Mouse (Mus musculus) liver, embryonic 13.5 days (tissue): ENCODE data around the gene Fermt1. TPM values are rescaled to one million over a fixed set of nuclear protein-coding genes. Genes with fewer than 3 reads are reported as not detected.

Experiments
- ATAC-seq: fragments of 200-750 bp; cut with Nextera tagmentation; 2 replicates; pipeline ENCODE4 v1.8.0; 2017; ENCODE audit warnings: low read depth, mild to moderate bottlenecking, moderate number of reproducible peaks, moderate library complexity
- DNase-seq: peaks from one replicate; pipeline ENCODE4 v3.0.0; 2022
- H3K27ac ChIP-seq: fragments of 300-500 bp; sonication (generic); 2 replicates; pipeline ENCODE4 v1.5.1; 2015; ENCODE audit warnings: moderate library complexity, mild to moderate bottlenecking, inconsistent platforms
- H3K27me3 ChIP-seq: fragments of 300-500 bp; sonication (generic); 2 replicates; pipeline ENCODE4 v1.6.1; 2015; ENCODE audit warnings: mild to moderate bottlenecking, inconsistent platforms
- H3K36me3 ChIP-seq: fragments of 300-500 bp; sonication (generic); 2 replicates; pipeline ENCODE4 v1.6.1; 2015; ENCODE audit warnings: mild to moderate bottlenecking, inconsistent platforms
- H3K4me1 ChIP-seq: fragments of 300-500 bp; sonication (generic); replicated peaks from 2 replicates; pipeline ENCODE4 v1.6.1; 2015; ENCODE audit warnings: inconsistent platforms
- H3K4me2 ChIP-seq: fragments of 300-500 bp; sonication (generic); 2 replicates; pipeline ENCODE4 v1.6.1; 2015; ENCODE audit warnings: inconsistent platforms, mild to moderate bottlenecking, moderate library complexity
- H3K4me3 ChIP-seq: fragments of 300-500 bp; sonication (generic); replicated peaks from 2 replicates; pipeline ENCODE4 v1.5.1; 2015; ENCODE audit warnings: mild to moderate bottlenecking, inconsistent platforms
- H3K9ac ChIP-seq: fragments of 300-500 bp; sonication (generic); 2 replicates; pipeline ENCODE4 v1.6.1; 2015; ENCODE audit warnings: mild to moderate bottlenecking, inconsistent platforms
- H3K9me3 ChIP-seq: fragments of 300-500 bp; sonication (generic); replicated peaks from 2 replicates; pipeline ENCODE4 v1.6.1; 2016; ENCODE audit warnings: inconsistent platforms
- WGBS: fragments of 180-500 bp; shearing (Covaris S2); methylation state at CpG from one replicate; pipeline ENCODE4 v1.1.7; 2015; ENCODE audit not compliant: insufficient replicate concordance; 5-methylcytosine and 5-hydroxymethylcytosine counted together
- polyA plus RNA-seq: library from polyadenylated mRNA; unstranded; fragments of >200 nt; fragmentation: Nextera tagmentation; extraction: Ambion mirVana; gene quantifications from 2 replicates; pipeline ENCODE4 v1.2.1, GENCODE M21; 2015

Fermt1 gene
- polyA plus RNA-seq: 0.03 and 0.13 TPM in 2 replicates

DNA sequence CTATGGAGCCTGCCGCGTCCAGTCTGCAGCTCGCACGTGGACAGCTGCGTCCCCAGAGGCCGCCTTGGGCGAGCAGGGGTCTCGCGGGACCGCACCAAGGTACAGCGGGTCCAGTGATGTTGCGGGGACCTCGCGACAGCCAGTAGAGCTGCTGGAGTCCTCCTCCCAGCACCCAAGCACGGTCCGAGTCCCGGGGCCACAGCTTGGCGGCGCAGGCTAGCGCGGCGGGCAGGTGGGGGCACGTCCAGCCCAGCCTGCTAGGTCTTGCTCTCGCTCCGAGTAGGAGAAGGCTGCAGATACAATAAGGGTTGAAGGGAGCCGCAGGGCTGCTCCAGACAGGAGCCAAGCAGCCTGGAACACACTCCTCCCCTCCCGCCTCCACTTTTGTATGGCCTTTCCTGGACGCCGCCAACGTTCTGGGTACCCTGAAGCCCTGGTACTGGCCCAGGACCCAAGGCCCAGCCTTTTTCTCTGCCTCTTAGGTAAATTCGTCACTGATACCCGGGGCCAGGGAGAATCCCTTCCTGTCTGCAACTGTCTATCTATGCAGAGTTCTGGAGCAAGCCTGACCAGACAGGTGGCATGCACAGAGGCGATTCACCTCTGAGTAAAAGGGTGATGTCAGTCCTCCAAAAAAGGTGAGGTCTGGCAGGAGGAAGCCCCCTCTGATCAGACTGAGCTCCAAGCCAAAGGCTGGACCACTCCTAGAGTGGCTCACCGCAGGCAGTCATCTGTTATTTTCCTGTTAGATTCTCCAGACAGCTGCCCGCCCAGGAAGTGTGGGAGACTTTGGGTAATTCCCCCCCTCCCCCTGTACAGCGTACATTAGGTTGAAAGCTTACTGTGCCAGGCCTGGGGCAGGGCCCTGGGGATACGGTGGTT is at the start of gene Fermt1:
Fermt1 (minus strand) TSS at position 581 of the 882 bp plus-strand sequence.
- peaks cover 47% of the 10 kb centered on the region for H3K27me3 ChIP-seq
- ATAC-seq: no peak
- peak within 1 kb of the TSS; percentile 41 for H3K4me2 ChIP-seq
- no peaks in the 10 kb centered on the region for H3K36me3 ChIP-seq
- no peak within 1 kb of the TSS for H3K27ac ChIP-seq
- no peaks in the 10 kb centered on the region for H3K9me3 ChIP-seq
- 5% methylated on average over 37 of the region's 37 CpGs for WGBS
- DNase-seq: no peak
- H3K9ac ChIP-seq: no peak within 1 kb of the TSS
- H3K4me1 ChIP-seq: no peaks in the 10 kb centered on the region
- H3K4me3 ChIP-seq: peak within 1 kb of the TSS; percentile 10

DNA sequence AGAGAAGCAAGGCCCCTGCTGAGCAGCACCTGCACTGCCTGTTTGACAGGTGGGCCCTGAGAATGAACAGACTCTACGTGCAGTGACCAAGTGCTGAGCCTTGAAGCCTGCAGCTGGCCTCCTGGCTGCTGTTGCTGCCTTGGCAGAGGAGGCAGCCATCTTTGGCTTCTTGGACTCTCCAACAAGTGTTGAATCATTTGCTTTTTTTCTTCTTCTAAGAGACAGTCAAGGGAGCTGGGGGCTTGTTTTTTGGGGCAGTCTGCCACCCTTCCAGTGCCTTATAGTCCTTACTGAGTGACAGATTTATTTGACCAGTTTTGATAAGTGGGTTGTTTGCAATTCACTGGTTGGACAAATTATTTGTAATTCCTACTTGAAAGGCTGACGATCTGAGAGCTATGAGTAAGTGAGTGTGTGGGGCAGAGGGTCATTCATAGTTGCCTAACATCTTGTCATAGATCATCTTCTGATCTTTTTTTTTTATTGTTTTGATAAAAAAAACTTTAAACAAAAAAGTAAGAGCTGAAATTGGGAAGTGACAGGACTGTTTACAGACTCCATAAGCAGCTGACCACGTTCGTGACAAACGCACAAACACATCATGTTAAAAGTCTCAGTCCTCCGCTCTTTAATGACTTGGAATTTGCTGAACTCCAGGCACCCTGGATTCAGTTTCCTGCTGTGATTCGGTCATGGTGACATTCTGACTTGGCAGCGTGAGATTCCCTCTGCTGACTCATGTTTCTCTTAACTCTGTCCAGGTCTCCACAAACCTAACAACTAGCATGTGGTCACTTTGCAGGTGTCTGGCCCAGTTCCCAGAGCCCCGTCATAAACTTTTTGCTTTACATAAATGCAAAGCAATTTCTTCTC is 47.2 kb upstream of the Fermt1 start:
- H3K27ac ChIP-seq: no peak overlapping the region
- no peak overlapping the region for H3K4me2 ChIP-seq
- H3K36me3 ChIP-seq: no peaks in the 10 kb centered on the region
- no peak overlapping the region for H3K4me3 ChIP-seq
- no peaks in the 10 kb centered on the region for H3K4me1 ChIP-seq
- ATAC-seq (no peak), DNase-seq (no peak)
- H3K9ac ChIP-seq: no peak overlapping the region
- H3K27me3 ChIP-seq: no peaks in the 10 kb centered on the region
- no peaks in the 10 kb centered on the region for H3K9me3 ChIP-seq
- WGBS: 56% methylated on average over 9 of the region's 9 CpGs

DNA sequence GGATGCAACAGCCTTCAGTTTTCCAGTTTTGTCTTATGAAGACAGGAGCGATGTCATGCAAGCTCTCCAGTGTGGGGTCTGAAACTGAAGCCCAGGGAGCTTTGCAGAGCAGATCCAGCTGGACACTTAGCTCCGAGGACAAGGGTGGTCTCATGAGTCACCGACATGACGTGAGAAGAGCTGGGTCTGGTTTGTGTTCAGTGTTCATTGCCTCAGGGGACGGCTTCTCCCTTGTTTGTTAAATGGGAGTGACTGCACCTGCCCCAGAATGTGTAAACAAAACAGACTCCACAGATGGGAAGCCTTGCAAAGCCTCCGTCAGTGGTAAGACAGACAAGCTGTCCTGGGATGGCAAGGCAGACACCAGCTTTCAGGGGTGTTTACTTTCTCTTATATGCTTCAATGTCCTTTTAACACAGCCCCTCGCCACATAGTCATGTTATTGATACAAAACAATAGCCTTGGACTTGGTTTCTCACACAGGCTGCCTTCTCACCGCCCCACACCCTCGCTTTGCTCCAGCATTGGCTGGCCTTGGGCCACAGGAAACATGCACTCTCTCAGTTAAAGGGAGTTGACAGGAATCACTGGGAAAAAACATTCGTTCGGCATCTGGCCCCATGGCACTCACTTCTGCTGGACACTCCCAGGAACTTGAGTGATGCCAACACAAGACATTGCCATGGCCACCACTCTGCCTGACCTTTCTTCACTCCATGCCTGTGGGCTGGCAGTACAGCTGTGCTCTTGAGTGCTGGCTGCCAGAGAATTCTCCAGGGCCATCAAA is 44.3 kb upstream of the Fermt1 start:
- H3K27ac ChIP-seq: no peak overlapping the region
- DNase-seq (no peak), ATAC-seq (no peak)
- H3K36me3 ChIP-seq: no peaks in the 10 kb centered on the region
- no peak overlapping the region for H3K4me2 ChIP-seq
- no peak overlapping the region for H3K9ac ChIP-seq
- no peaks in the 10 kb centered on the region for H3K9me3 ChIP-seq
- H3K4me1 ChIP-seq: no peaks in the 10 kb centered on the region
- H3K4me3 ChIP-seq: no peak overlapping the region
- no peaks in the 10 kb centered on the region for H3K27me3 ChIP-seq
- 53% methylated on average over 11 of the region's 11 CpGs for WGBS

DNA sequence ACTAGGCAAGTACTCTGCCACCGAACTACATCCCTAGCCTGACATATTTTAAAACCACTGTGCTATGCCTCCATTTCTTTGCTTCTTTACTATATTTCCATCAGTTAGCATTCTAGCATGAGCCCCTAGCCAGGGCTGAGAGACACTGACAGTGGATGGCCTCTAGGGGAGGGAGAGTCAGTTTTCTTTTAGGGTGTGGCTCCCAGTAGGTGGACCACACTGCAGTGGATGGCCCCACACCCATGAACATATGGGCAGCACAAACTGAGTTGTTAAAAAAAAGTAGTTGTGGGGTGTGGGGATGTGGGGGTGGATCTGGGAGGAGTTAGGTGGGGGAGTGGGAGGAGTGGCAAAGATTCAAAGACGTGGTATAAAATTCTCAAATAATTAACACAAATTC is 27.6 kb upstream of the Fermt1 start:
- no peaks in the 10 kb centered on the region for H3K36me3 ChIP-seq
- no peaks in the 10 kb centered on the region for H3K9me3 ChIP-seq
- no peak for ATAC-seq

DNA sequence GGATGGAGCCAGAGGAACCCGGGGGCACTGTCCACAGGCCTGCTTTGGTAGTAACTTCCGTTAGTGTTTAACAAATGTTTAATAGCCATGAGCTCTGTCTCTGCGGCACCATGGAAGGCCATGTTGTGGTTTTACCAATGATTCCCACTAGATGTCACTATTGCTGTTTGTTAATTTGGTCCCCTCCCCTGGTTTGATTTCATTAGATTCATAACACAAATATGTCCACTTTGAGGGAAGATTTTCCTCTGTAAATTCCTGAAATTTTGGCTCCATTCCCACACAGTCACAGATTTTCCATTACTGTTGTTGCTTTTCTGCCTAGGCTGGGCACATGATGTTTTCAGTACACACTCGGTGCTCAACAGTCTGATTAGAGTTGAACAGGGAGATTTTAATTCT is 25.1 kb upstream of the Fermt1 start:
- WGBS: 31% methylated on average over 4 of the region's 4 CpGs
- no peaks in the 10 kb centered on the region for H3K27me3 ChIP-seq
- H3K27ac ChIP-seq: no peak overlapping the region
- no peak overlapping the region for H3K9ac ChIP-seq
- H3K4me1 ChIP-seq: no peaks in the 10 kb centered on the region
- H3K36me3 ChIP-seq: no peaks in the 10 kb centered on the region
- no peak overlapping the region for H3K4me3 ChIP-seq
- no peaks in the 10 kb centered on the region for H3K9me3 ChIP-seq
- ATAC-seq (no peak), DNase-seq (no peak)
- no peak overlapping the region for H3K4me2 ChIP-seq

More for the DNA sequence above, 27.6 kb upstream of the Fermt1 start:
- no peak for DNase-seq
- Histone ChIP-seq H3K9ac (no peak overlapping the region), H3K27ac (no peak overlapping the region), H3K4me2 (no peak overlapping the region), H3K4me3 (no peak overlapping the region), H3K27me3 (no peaks in the 10 kb centered on the region), H3K4me1 (no peaks in the 10 kb centered on the region)
- 64% methylated on average over 2 of the region's 2 CpGs for WGBS

DNA sequence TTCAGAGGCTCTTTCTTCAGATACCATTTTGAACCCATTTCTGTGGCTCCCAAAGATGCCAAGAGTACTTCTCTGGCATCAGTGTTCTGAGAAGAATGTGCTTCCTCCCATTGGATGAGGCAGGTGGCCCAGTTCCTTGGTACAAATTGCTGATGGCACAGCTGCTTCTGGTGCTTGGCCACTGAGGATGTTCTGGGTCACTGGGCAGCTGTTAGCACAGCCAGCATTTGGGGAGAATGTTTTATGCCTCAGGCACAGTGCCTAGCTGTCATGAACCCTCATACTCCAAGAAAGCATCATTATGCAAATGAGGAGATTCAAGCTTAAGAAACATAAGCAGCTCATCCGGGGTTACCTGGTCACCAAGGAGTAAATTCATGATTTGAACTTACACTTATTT is 12.1 kb upstream of the Fermt1 start:
- no peak overlapping the region for H3K27ac ChIP-seq
- H3K4me3 ChIP-seq: no peak overlapping the region
- H3K9me3 ChIP-seq: no peaks in the 10 kb centered on the region
- WGBS: 29% methylated on average over 1 of the region's 1 CpGs
- ATAC-seq: no peak
- H3K27me3 ChIP-seq: no peaks in the 10 kb centered on the region
- H3K4me1 ChIP-seq: no peaks in the 10 kb centered on the region
- H3K36me3 ChIP-seq: no peaks in the 10 kb centered on the region
- H3K4me2 ChIP-seq: no peak overlapping the region
- DNase-seq: no peak
- no peak overlapping the region for H3K9ac ChIP-seq

DNA sequence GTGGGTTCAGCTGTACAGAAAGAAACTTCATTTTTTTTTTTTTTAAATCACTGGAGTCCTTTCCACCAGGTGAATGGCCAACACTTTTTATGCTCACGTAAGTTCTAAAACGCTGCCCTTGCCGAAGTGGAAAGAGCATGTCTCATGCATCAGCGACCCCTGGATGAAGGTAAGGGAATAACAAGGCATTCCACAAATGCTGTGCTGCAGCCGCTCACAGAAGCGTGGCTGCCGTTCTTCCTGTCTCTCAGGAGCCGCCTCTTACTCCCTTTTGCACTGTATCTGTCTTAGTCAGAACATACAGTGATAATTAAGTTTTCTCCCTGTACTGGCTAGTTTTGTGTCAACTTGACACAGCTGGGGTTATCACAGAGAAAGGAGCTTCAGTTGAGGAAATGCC is 6.5 kb upstream of the Fermt1 start:
- Histone ChIP-seq H3K36me3 (no peaks in the 10 kb centered on the region), H3K27ac (no peak overlapping the region), H3K4me2 (no peak overlapping the region), H3K9me3 (no peaks in the 10 kb centered on the region), H3K9ac (no peak overlapping the region), H3K27me3 (peaks cover 5% of the 10 kb centered on the region; the same call in 1 of the 2 replicates), H3K4me1 (no peaks in the 10 kb centered on the region), H3K4me3 (no peak overlapping the region)
- 7% methylated on average over 8 of the region's 8 CpGs for WGBS
- DNase-seq (no peak), ATAC-seq (no peak)

DNA sequence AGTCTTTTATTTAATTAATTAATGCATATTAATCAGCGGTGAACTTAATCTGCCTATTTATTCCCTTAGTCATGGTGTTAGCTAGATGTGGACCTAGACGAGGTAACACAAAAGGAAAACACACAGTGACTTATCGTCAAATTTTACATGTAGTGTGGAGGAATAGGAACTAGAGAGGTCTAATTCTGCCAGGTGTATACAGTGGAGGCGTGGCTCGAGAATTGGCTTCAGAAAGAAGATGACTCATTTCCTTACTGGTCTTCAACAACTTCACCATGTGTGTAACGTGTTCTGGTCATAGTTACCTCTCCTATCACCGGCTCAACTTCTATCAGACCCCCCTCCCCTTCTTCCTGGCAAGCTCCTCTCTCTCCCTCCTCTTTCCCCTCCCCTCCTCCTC is 2.5 kb upstream of the Fermt1 start:
- no peak for DNase-seq
- no peaks in the 10 kb centered on the region for H3K36me3 ChIP-seq
- ATAC-seq: no peak
- WGBS: 51% methylated on average over 7 of the region's 7 CpGs
- no peak overlapping the region for H3K27ac ChIP-seq
- H3K9ac ChIP-seq: no peak overlapping the region
- H3K9me3 ChIP-seq: no peaks in the 10 kb centered on the region
- peaks cover 43% of the 10 kb centered on the region for H3K27me3 ChIP-seq
- H3K4me2 ChIP-seq: no peak overlapping the region
- H3K4me1 ChIP-seq: no peaks in the 10 kb centered on the region
- no peak overlapping the region for H3K4me3 ChIP-seq

DNA sequence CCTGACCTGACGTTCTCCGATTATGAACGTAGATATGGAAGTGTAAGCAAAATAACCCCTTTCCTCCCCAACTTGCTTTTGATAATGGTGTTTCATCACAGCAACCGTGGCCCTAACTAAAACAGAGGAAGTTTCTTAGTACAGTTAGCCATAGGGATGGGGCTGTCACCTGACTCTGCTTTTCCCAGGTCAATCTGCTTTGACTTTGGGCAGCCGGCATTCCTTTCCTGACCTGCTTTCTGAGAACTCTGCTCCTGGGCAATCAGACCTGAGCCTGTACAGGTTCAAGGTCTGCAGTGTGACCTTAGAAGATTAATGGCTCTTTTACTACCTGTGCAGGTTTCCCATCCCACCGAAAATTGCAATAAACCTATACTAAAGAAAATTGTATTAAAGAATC is 1.3 kb upstream of the Fermt1 start:
- no peak for ATAC-seq

DNA sequence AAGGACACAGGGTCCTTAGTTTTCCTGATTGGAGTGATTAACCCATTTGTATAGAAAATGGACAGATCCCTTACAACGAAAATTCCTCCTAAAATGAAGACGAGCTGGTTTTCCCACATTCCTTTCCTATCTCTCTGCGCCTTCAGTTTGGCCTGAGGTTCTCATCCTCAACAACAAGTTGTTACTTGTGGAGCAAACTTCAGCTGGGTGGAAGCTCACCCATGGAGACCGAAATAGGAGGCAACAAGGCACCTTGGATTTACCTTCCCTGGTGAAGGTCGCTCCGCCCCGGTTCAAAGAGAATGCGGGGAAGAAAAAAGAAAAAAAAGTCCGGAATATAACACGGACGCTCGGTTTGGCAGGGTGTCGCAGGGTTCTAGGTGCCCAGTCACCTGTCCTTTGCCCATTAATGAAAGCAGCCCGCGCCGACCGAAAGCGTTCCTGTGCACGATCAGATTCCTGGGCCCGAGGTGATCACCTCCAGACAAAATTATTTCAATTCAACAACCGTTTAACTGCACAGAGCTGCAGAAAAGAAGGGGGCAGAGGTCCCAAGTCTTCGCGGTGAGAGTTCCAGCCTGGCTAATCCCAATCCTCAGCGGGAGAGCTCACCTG is 888 bp downstream of the Fermt1 start:
- peak overlapping the region; percentile 41 for H3K4me2 ChIP-seq
- H3K9me3 ChIP-seq: no peaks in the 10 kb centered on the region
- H3K4me1 ChIP-seq: no peaks in the 10 kb centered on the region
- 5% methylated on average over 24 of the region's 24 CpGs for WGBS
- no peak for DNase-seq
- no peak overlapping the region for H3K27ac ChIP-seq
- H3K36me3 ChIP-seq: no peaks in the 10 kb centered on the region
- H3K27me3 ChIP-seq: peaks cover 47% of the 10 kb centered on the region
- peak overlapping the region; percentile 10 for H3K4me3 ChIP-seq
- H3K9ac ChIP-seq: no peak overlapping the region
- ATAC-seq: no peak

More for the DNA sequence above, 1.3 kb upstream of the Fermt1 start:
- Histone ChIP-seq H3K36me3 (no peaks in the 10 kb centered on the region), H3K9me3 (no peaks in the 10 kb centered on the region), H3K27ac (no peak overlapping the region), H3K9ac (no peak overlapping the region), H3K4me3 (no peak overlapping the region), H3K4me1 (no peaks in the 10 kb centered on the region), H3K27me3 (peaks cover 47% of the 10 kb centered on the region), H3K4me2 (no peak overlapping the region)
- 48% methylated on average over 6 of the region's 6 CpGs for WGBS
- DNase-seq: no peak
